Mouse (Mus musculus) intestine, postnatal 0 days (tissue): ENCODE data around the gene Nipa2. TPM values are rescaled to one million over a fixed set of nuclear protein-coding genes. Genes with fewer than 3 reads are reported as not detected.
A peak's percentile ranks its signal among the peaks of the same experiment; 100 is the strongest.

Experiments used
- ATAC-seq: fragments of 200-750 bp; cut with Nextera tagmentation; 2 replicates; pipeline ENCODE4 v1.8.0; 2017; ENCODE audit warnings: mild to moderate bottlenecking, moderate TSS enrichment, moderate library complexity
- H3K27ac ChIP-seq: fragments of 300-500 bp; sonication (generic); 2 replicates; pipeline ENCODE4 v1.5.1; 2014; ENCODE audit warnings: mild to moderate bottlenecking, low read depth, low read length, moderate library complexity
- H3K27me3 ChIP-seq: fragments of 300-500 bp; sonication (generic); replicated peaks from 2 replicates; pipeline ENCODE4 v1.6.1; 2014; ENCODE audit warnings: low read length, mixed read lengths; ENCODE audit not compliant: control insufficient read depth, insufficient read depth
- H3K36me3 ChIP-seq: fragments of 300-500 bp; sonication (generic); 2 replicates; pipeline ENCODE4 v1.6.1; 2014; ENCODE audit warnings: mild to moderate bottlenecking, moderate library complexity; ENCODE audit not compliant: control insufficient read depth, insufficient read depth
- H3K4me1 ChIP-seq: fragments of 300-500 bp; sonication (generic); replicated peaks from 2 replicates; pipeline ENCODE4 v1.6.1; 2014; ENCODE audit warnings: antibody characterized with exemption, low read length, mixed read lengths; ENCODE audit not compliant: control insufficient read depth, insufficient read depth
- H3K4me2 ChIP-seq: fragments of 300-500 bp; sonication (generic); replicated peaks from 2 replicates; pipeline ENCODE4 v1.6.1; 2014; ENCODE audit warnings: low read depth, mild to moderate bottlenecking, moderate library complexity
- H3K4me3 ChIP-seq: fragments of 300-500 bp; sonication (generic); 2 replicates; pipeline ENCODE4 v1.5.1; 2014; ENCODE audit warnings: low read depth, low read length
- H3K9ac ChIP-seq: fragments of 300-500 bp; sonication (generic); 2 replicates; pipeline ENCODE4 v1.6.1; 2014; ENCODE audit warnings: mild to moderate bottlenecking, low read depth, low read length
- H3K9me3 ChIP-seq: fragments of 300-500 bp; sonication (generic); 2 replicates; pipeline ENCODE4 v1.6.1; 2016; ENCODE audit warnings: mixed run types; ENCODE audit not compliant: control insufficient read depth
- CTCF ChIP-seq: sonication (generic); IDR thresholded peaks from 2 replicates; pipeline ENCODE4 v1.5.1; 2016; ENCODE audit warnings: low read depth, mild to moderate bottlenecking, control low read depth, antibody characterized with exemption, moderate library complexity
- WGBS: fragments of 180-500 bp; shearing (Covaris S2); extraction: QIAGEN DNeasy Blood & Tissue Kit; methylation state at CpG from one replicate; pipeline ENCODE4 v1.1.7; 2014; 5-methylcytosine and 5-hydroxymethylcytosine counted together
- polyA plus RNA-seq: library from polyadenylated mRNA; unstranded; fragments of >200 nt; fragmentation: Nextera tagmentation; extraction: Ambion mirVana; gene quantifications from 2 replicates; pipeline ENCODE4 v1.2.1, GENCODE M21; 2015

The Nipa2 gene
- polyA plus RNA-seq, 1 experiment from 2014 or later, result 124 TPM

GRCm38 (mm10) chr7:55991129-55991528 is 28.9 kb upstream of the Nipa2 start:
- Histone ChIP-seq H3K9me3 (no peaks in the 10 kb centered on the region), H3K4me1 (no peaks in the 10 kb centered on the region), H3K9ac (no peak overlapping the region), H3K36me3 (no peaks in the 10 kb centered on the region), H3K4me3 (no peak overlapping the region), H3K4me2 (no peak overlapping the region), H3K27me3 (no peaks in the 10 kb centered on the region), H3K27ac (no peak overlapping the region)
- ATAC-seq, result no peak
- WGBS, result 93% methylated on average over 3 of the region's 3 CpGs
- TF ChIP-seq CTCF, result no peak

GRCm38 (mm10) chr7:55986526-55987214 is 24.4 kb upstream of the Nipa2 start:
- Histone ChIP-seq H3K9ac (no peak overlapping the region), H3K4me1 (no peaks in the 10 kb centered on the region), H3K27ac (no peak overlapping the region), H3K9me3 (no peaks in the 10 kb centered on the region), H3K4me3 (no peak overlapping the region), H3K4me2 (peak overlapping the region; percentile 41), H3K36me3 (no peaks in the 10 kb centered on the region), H3K27me3 (no peaks in the 10 kb centered on the region)
- 33% methylated on average over 13 of the region's 13 CpGs for WGBS
- TF ChIP-seq CTCF, result peak; percentile 77
- peak; percentile 51; the same call in 1 of the 2 replicates for ATAC-seq

GRCm38 (mm10) chr7:55984754-55985153 is 22.5 kb upstream of the Nipa2 start:
- Histone ChIP-seq H3K4me1 (no peaks in the 10 kb centered on the region), H3K27ac (no peak overlapping the region), H3K4me2 (no peak overlapping the region), H3K4me3 (no peak overlapping the region), H3K9ac (no peak overlapping the region), H3K27me3 (no peaks in the 10 kb centered on the region), H3K36me3 (peaks cover 5% of the 10 kb centered on the region; the same call in 1 of the 2 replicates), H3K9me3 (no peaks in the 10 kb centered on the region)
- no peak for TF ChIP-seq CTCF
- 81% methylated on average over 4 of the region's 4 CpGs for WGBS
- no peak for ATAC-seq

DNA sequence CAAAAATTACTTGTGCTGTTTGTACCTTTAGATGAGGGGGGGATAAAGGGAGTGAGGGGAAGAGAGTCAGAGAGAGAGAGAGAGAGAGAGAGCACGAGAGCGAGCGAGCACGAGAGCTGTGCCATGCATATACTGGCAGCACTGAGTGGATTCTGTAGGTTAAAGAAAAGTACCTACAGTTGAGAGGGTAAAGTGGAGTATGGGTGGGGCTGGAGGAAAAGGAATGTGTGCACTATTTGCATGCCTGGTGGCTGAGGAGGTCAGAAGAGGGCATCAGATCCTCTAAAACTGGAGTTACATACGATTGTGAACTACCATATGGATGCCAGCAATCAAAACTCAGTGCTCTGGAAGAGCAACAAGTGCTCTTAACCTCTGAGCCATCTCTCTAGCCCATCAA is 20.8 kb upstream of the Nipa2 start:
- WGBS, result 90% methylated on average over 5 of the region's 5 CpGs
- H3K27me3 ChIP-seq, result no peaks in the 10 kb centered on the region
- ATAC-seq, result no peak
- no peak overlapping the region for H3K27ac ChIP-seq
- H3K4me3 ChIP-seq, result no peak overlapping the region
- TF ChIP-seq CTCF, result no peak
- H3K9me3 ChIP-seq, result no peaks in the 10 kb centered on the region
- H3K4me1 ChIP-seq, result no peaks in the 10 kb centered on the region
- no peak overlapping the region for H3K9ac ChIP-seq
- H3K36me3 ChIP-seq, result peaks cover 12% of the 10 kb centered on the region
- no peak overlapping the region for H3K4me2 ChIP-seq

GRCm38 (mm10) chr7:55982010-55982700 is 19.9 kb upstream of the Nipa2 start:
- Histone ChIP-seq H3K36me3 (peaks cover 12% of the 10 kb centered on the region), H3K9ac (no peak overlapping the region), H3K4me1 (no peaks in the 10 kb centered on the region), H3K4me3 (no peak overlapping the region), H3K27me3 (no peaks in the 10 kb centered on the region), H3K27ac (no peak overlapping the region), H3K9me3 (no peaks in the 10 kb centered on the region), H3K4me2 (no peak overlapping the region)
- no peak for ATAC-seq
- 85% methylated on average over 10 of the region's 10 CpGs for WGBS
- no peak for TF ChIP-seq CTCF

- Histone ChIP-seq H3K27me3 (no peaks in the 10 kb centered on the region), H3K4me3 (no peak overlapping the region), H3K9me3 (no peaks in the 10 kb centered on the region), H3K4me1 (no peaks in the 10 kb centered on the region), H3K36me3 (peaks cover 12% of the 10 kb centered on the region), H3K4me2 (no peak overlapping the region), H3K9ac (no peak overlapping the region), H3K27ac (no peak overlapping the region)
- WGBS, result 93% methylated on average over 2 of the region's 2 CpGs
- no peak for ATAC-seq
- TF ChIP-seq CTCF, result no peak
Measured at GRCm38 (mm10) chr7:55981511-55981910, 19.2 kb upstream of the Nipa2 start.
